Mouse (Mus musculus) lung, postnatal 36 days (tissue): ENCODE data around the gene Coa7.

Source experiments
- DNase-seq: peaks from one replicate; pipeline ENCODE4 v3.0.0; 2022; ENCODE audit warnings: mixed read lengths

Coa7 gene

GRCm38 (mm10) chr4:108327730-108328484 is at the start of gene Coa7:
Gene Coa7 (plus strand): TSS chr4:108328140.
- peak; percentile 97 for DNase-seq

- no peak for DNase-seq
These were observed 27.7 kb upstream of the Coa7 start for GRCm38 (mm10) chr4:108300266-108300665.

DNA sequence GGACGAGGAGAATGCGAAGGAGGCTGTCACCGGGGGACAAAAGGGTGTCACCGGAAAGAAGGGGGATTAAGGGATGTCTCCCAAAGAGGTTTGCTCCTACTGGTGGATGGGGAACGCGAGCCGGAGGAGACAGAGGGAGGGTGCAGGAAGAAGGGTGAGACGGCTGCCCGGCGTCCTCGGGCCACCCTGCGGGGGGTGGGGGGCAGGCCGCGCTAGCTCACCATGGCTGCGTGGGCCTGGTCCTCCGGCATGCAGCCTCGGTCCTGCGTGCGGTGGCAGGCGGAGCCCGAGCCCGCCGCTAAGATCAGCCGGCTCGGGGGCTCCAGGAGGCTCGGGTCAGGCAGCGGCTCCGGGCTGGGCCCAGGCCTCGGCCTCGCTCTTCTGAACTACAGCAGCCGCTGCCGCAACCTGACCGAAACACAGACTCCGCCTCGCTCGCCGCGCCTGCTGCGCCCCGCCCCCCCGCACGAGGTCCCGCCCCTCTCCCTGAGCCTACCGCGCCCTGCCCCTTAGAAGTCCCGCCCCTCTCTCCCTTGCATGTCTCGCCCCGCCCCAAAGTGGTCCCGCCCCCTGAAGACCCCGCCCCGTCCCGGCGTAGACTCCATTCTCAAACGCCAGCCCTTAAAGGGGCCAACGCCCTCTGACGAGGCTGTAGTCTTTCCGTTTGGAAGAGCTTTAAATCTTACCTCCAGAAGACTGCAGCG is 27.1 kb upstream of the Coa7 start, which contains the start of gene Zyg11b:
TSS of gene Zyg11b (minus strand) at position 427 of the 704 bp plus-strand sequence.
- DNase-seq = peak; percentile 91

DNA sequence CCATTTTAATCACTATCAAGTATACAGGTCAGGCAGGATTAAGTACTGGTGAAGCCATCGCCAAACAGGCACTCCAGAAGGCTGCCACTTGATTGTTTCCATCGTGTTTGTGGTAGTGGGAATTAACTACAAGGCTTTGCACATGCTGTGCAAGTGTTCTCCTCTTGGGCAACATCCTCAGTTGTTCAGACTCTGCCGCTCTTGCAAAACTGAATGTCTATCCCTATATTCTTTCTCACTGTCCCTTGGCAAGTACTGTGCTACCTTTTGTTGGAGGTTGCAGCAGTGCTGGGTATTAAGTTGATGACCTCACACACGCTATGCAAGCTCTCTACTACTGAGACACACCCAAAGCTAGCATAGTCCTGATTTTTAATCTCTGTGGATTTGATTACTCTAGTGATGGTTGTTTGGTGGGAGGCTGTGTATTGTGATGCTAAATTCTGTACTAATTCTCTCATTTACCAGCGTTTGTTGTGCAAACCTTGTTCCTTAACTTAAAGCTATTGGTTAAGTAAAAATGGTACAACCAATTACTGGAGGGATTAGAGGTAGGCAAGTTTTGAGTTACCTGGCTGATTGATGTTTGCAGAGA is 25.5 kb upstream of the Coa7 start:
- DNase-seq = no peak

DNA sequence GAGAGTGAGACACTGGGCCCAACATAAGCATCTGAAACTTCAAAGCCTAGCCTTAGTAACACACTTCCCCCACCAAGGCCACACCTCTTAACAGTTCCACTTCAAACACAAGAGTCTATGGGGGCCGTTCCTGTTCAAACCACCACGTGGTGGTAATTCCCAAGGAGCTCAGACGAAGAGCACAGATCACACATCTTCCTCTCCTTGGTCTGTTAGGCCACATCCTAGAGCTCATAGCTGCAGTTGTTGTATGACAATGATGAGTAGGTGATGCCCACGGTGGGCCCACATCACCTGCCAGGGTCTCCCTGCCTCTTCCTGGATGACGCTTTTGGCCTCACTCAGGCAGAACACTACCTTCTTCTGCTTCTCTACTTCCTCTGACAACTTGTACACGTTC is 17.2 kb upstream of the Coa7 start:
- no peak for DNase-seq

- no peak for DNase-seq
These were observed 13.9 kb upstream of the Coa7 start for GRCm38 (mm10) chr4:108314041-108314440.

DNA sequence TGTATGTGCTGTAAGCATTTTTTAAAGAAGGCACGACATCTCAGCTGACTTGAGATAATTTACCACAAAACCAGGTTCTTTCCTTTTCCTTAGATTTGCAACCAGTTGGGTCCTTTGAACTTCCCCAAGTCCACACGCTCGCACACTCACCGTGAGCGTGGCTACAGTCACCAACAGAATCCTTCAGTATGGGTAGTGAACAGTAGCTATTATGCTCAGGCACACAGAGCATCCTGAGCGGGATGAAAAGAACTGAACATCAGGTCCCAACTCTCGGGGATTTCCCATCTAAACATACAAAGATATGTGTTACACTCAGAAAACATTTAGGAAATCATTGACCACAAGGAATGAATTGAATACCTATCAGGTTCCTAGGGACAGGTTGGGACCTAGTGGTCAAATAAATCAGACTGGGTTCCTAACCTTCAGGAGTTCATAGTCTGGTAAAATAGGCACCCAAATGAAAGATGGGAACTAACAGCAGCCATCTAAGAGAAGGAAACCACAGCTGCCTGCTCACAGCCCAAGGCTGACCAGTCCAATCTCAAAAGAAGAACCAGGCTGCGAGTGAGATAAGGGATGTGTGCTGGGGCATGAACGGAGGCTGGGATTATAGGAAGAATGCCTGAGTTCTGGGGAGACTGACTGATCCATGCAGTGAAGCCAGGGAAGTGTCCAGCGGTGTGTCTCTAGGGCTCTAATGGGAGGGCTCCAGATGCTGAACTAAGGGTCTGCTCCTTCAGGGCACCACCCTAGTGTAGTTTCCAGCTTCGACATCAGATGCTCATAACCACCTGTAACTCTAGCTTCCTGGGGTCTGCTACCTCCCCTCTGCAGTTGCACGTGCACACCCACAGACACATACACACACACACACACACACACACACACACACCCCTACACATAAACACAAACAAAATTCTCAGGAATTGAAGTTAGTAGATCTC is 10.0 kb upstream of the Coa7 start:
- no peak for DNase-seq

- peak; percentile 58 for DNase-seq
These were observed 9.0 kb upstream of the Coa7 start for GRCm38 (mm10) chr4:108318649-108319615.

- no peak for DNase-seq
These were observed 8.2 kb upstream of the Coa7 start for GRCm38 (mm10) chr4:108319747-108320146.

DNA sequence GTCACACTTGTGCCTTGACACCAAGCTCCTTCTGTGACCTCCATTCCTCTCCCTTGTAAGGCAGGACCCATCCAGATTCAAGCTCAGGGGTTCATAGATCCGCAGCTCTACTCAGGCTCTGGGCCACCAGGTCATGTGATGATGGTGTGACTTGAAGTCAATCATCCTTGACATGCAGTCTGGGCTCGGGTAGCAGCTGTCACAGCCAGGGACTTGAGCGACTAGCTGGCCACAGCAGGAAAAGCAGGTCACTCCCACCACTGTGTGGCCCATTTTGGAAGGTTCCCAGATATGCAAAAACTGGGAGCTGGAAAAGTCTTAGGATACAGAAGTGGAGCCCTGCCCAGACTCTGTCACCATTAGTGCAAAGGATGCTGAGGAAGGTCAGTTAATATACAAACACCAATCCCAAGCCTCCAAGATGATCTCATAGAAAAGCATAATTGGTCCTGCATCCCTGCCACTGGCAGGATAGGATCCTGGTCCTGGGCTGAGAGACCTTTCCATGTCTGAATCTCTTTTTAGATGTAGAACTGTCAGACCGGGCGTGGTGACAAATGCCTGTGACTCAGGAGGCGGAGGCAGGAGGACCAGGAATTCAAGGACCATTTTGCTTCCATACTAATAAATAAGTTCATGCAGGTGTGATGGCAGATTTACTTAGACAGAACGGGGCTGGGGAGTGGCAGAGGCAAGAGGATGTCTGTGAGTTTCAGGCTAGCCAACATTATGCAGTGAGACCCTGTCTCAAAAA is 7.1 kb upstream of the Coa7 start:
- DNase-seq = no peak

DNA sequence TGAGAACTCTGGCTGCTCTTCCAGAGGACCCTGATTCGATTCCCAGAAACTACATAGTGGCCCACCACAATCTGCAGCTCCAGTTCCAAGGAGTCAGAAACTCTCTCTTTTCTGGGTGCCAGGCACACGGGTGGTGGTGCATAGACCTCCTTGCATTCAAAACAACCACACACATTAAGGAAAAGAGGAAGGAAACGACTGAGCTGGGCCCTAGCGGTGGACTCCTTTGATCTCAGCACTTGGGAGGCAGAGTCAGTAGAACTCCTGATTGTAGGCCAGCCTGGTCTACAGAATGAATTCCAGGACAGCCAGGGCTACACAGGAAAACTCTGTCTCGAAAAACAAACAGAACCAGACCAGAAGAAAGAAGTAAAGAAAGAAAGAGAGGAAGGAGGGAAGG is 4.4 kb upstream of the Coa7 start:
- DNase-seq = no peak

DNA sequence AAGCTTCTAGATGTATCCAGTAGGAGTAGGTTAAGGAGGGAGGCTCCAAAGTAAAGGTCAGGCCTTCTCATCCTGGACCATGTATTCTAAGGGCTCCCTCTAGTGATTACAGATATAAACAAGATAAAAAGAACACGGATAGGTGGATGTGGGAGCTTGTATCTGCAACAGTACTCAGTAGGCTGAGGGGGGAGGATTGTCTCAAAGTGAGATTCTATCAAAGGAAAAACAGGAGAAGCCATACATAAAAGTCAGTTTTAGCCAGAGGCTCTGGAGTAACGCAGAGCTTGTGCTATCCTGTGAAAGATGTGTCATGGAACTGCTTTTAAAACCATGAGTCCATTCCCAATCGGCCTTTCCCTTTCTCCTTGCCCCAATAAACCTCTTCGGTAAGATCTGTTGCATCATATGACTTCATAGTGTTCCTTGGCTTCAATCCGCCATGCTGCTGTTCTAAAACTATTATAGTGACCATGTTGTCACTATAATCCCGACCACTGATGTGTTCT is 815 bp upstream of the Coa7 start:
- DNase-seq = peak; percentile 61

DNA sequence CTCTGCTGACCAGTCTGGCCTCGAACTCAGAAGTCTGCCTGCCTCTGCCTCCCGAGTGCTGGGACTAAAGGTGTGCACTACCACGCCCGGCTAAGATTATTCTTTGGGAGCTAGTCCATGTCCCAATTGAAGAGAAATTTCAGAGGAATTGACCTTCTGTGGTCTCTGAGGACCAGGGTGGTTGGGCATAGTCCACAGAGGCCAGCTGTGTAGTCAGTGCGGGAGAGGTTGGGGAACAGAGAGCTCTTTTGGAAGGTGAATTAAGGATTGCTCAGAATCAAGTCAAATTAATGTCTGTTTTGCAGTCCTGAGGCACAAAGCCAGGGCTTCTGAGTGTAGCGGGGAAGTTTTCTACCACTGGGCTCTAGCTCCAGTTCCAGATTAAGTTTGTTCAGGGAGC is 1.9 kb downstream of the Coa7 start:
- DNase-seq = no peak

DNA sequence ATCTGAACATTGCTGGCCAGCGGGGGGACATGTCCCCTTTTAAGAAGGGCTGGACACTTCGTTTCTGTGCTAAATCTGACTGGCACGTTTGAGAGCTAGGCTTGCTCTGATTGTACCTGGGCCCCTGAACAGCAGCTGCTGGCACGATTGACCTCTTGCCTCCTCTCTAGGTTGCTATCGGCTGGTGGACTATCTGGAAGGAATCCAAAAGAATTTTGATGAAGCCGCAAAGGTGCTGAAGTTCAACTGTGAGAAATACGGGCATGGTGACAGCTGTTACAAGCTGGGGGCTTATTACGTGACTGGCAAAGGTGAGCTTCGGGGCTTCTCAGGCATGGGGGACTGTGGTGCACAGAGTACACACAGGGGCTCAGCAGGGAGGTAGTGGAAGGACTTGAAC is 4.1 kb downstream of the Coa7 start:
- no peak for DNase-seq

GRCm38 (mm10) chr4:108335413-108335812 is 7.5 kb downstream of the Coa7 start:
- DNase-seq = peak; percentile 49

DNA sequence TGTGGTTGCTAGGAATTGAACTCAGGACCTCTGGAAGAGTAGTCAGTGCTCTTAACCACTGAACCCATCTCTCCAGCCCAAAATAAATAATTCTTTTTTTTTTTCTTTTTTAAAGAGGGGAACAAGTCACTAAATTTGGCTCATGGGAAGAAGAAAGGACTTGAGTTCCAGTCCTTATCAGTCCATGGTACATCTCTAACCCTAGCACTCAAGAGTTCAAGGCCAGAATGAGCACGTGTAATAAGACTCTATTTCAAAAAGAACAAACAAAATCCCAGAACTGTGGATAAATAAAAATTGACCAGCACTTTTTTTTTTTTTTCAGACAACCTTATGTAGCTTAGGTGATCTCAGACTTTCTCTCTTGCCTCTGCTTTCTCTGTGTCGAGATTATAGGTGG is 8.8 kb downstream of the Coa7 start:
- no peak for DNase-seq

GRCm38 (mm10) chr4:108337817-108338216 is 9.9 kb downstream of the Coa7 start:
- DNase-seq = no peak

DNA sequence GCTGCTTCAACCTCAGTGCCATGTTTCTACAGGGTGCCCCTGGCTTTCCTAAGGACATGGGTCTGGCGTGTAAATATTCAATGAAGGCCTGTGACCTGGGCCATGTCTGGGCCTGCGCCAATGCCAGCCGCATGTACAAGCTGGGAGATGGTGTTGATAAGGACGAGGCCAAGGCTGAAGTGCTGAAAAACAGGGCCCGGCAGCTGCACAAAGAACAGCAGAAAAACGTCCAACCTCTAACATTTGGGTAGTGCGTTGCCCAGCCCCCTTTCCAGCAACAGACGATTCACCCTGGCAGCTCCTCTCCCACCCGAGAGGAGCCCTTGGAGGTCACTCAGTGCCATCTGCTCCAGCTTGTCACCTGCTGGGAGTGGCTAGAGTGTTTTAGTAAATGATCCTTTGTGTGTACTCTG is 10.4 kb downstream of the Coa7 start:
- no peak for DNase-seq

- no peak for DNase-seq
These were observed 10.9 kb downstream of the Coa7 start for GRCm38 (mm10) chr4:108338811-108339210.

GRCm38 (mm10) chr4:108339277-108339690 is 11.3 kb downstream of the Coa7 start:
- peak; percentile 78 for DNase-seq
